Mouse (Mus musculus): ENCODE results near the gene Vmn1r236. TPM values are rescaled to one million over a fixed set of nuclear protein-coding genes. Genes with fewer than 3 reads are reported as not detected.

The Vmn1r236 gene
- polyA plus RNA-seq (2016; fragmentation: Nextera tagmentation; extraction: Ambion mirVana) = not detected in 2 replicates

DNA sequence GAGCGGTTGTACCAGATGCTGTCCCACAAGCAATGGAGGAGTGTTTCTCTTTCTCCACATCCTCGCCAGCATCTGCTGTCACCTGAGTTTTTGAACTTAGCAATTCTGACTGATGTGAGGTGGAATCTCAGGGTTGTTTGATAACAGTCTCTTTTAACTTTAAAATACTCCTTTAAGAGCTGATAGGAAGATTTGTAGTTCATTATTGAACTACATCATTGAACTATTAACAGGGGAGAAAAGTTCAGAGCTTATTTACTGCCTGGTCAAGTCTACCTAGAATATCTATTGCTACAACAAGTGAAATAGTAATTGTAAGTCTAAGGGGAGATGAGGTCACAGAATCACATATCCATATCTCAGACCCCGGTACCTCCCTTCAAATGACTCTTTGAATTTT lies at the start of gene Vmn1r236:
Vmn1r236 (plus strand) TSS at position 301 of the 400 bp plus-strand sequence.
- Histone ChIP-seq H3K27ac (replicated peaks) (no peak within 1 kb of the TSS), H3K36me3 (no peaks in the 10 kb centered on the region), H3K4me1 (no peaks in the 10 kb centered on the region), H3K4me3 (no peak within 1 kb of the TSS), H3K9me3 (replicated peaks) (peaks cover 13% of the 10 kb centered on the region), H3K27me3 (ENCODE audit: low read depth, poor library complexity, severe bottlenecking) (no peaks in the 10 kb centered on the region)
- WGBS = 78% methylated on average over 3 of the region's 3 CpGs
- DNase-seq (ENCODE audit: low spot score) = no peak

DNA sequence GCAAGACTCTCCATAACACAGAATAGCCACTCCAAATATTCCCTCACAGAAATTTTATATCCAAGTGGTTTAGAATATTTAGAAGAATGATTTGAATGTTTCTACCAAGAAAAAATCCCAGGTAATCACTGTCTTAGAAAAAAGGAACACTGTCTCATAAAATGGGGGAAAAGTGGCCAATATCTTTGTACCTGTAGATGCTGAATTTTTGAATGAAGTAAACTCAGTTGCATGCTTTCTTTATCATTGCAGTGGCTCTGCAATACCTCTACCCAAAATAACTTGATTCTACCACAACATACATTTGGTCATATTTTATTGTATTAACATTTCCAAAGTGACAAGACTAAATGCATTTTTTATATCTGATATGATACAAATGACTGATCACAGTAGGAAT lies 26.6 kb upstream of the Vmn1r236 start, which contains the start of gene Vmn1r235:
Vmn1r235 (plus strand) TSS at position 301 of the 400 bp plus-strand sequence.
- no peaks in the 10 kb centered on the region for H3K27me3 ChIP-seq (ENCODE audit: low read depth, poor library complexity, severe bottlenecking)
- H3K4me1 ChIP-seq = no peaks in the 10 kb centered on the region
- no peaks in the 10 kb centered on the region for H3K36me3 ChIP-seq
- no peak for DNase-seq (ENCODE audit: low spot score)
- H3K27ac ChIP-seq (replicated peaks) = no peak within 1 kb of the TSS
- H3K4me3 ChIP-seq = no peak within 1 kb of the TSS
- H3K9me3 ChIP-seq (replicated peaks) = peaks cover 21% of the 10 kb centered on the region

GRCm38 (mm10) chr17:21272103-21272502 lies 10.6 kb upstream of the Vmn1r236 start:
- H3K4me1 ChIP-seq = no peaks in the 10 kb centered on the region
- H3K27me3 ChIP-seq (ENCODE audit: low read depth, poor library complexity, severe bottlenecking) = no peaks in the 10 kb centered on the region
- peaks cover 15% of the 10 kb centered on the region; the same call in 1 of the 2 replicates for H3K9me3 ChIP-seq (replicated peaks)
- 21% methylated on average over 4 of the region's 4 CpGs for WGBS
- no peak overlapping the region for H3K4me3 ChIP-seq
- H3K36me3 ChIP-seq = no peaks in the 10 kb centered on the region
- DNase-seq (ENCODE audit: low spot score) = no peak
- H3K27ac ChIP-seq (replicated peaks) = no peak overlapping the region

- Histone ChIP-seq H3K4me1 (no peaks in the 10 kb centered on the region), H3K9me3 (replicated peaks) (peaks cover 14% of the 10 kb centered on the region), H3K27me3 (ENCODE audit: low read depth, poor library complexity, severe bottlenecking) (no peaks in the 10 kb centered on the region), H3K36me3 (no peaks in the 10 kb centered on the region), H3K27ac (replicated peaks) (no peak overlapping the region), H3K4me3 (no peak overlapping the region)
- no peak for DNase-seq (ENCODE audit: low spot score)
Observed at GRCm38 (mm10) chr17:21284395-21284794, 1.7 kb downstream of the Vmn1r236 start.

GRCm38 (mm10) chr17:21289695-21290094 lies 7.0 kb downstream of the Vmn1r236 start:
- H3K4me1 ChIP-seq = no peaks in the 10 kb centered on the region
- H3K27ac ChIP-seq (replicated peaks) = no peak overlapping the region
- no peak for DNase-seq (ENCODE audit: low spot score)
- H3K36me3 ChIP-seq = no peaks in the 10 kb centered on the region
- H3K4me3 ChIP-seq = no peak overlapping the region
- H3K27me3 ChIP-seq (ENCODE audit: low read depth, poor library complexity, severe bottlenecking) = no peaks in the 10 kb centered on the region
- peaks cover 9% of the 10 kb centered on the region; the same call in 1 of the 2 replicates for H3K9me3 ChIP-seq (replicated peaks)

GRCm38 (mm10) chr17:21311565-21311964 lies 28.8 kb downstream of the Vmn1r236 start, which contains the start of gene Vmn1r237:
TSS of gene Vmn1r237 (plus strand) at chr17:21311865.
- Histone ChIP-seq H3K4me1 (no peaks in the 10 kb centered on the region), H3K4me3 (no peak within 1 kb of the TSS), H3K27ac (replicated peaks) (no peak within 1 kb of the TSS), H3K27me3 (ENCODE audit: low read depth, poor library complexity, severe bottlenecking) (no peaks in the 10 kb centered on the region), H3K9me3 (replicated peaks) (peaks cover 19% of the 10 kb centered on the region; the same call in 1 of the 2 replicates), H3K36me3 (no peaks in the 10 kb centered on the region)
- DNase-seq (ENCODE audit: low spot score) = no peak

Small RNA genes within 50 kb of the gene (microRNA-seq; reads per million reads assigned to microRNA genes)
- gene Gm26384 = not detected

Other genes with a start within 250 kb of the Vmn1r236 start
- not detected in 2 replicates for gene Vmn1r234, start 56.9 kb upstream of the Vmn1r236 start, polyA plus RNA-seq (2016; fragmentation: Nextera tagmentation; extraction: Ambion mirVana)
- gene Vmn1r235, start 26.5 kb upstream of the Vmn1r236 start, polyA plus RNA-seq (2016; fragmentation: Nextera tagmentation; extraction: Ambion mirVana) = not detected in 2 replicates
- gene Vmn1r237, start 28.9 kb downstream of the Vmn1r236 start, polyA plus RNA-seq (2016; fragmentation: Nextera tagmentation; extraction: Ambion mirVana) = not detected in 2 replicates
- 2.1 and 2.4 TPM in 2 replicates for gene Zfp677, start 100.8 kb downstream of the Vmn1r236 start, polyA plus RNA-seq (2016; fragmentation: Nextera tagmentation; extraction: Ambion mirVana)
- 2.9 and 3.0 TPM in 2 replicates for gene Zfp54, start 140.3 kb downstream of the Vmn1r236 start, polyA plus RNA-seq (2016; fragmentation: Nextera tagmentation; extraction: Ambion mirVana)
- 13.3 and 13.4 TPM in 2 replicates for gene Zfp51, start 167.4 kb downstream of the Vmn1r236 start, polyA plus RNA-seq (2016; fragmentation: Nextera tagmentation; extraction: Ambion mirVana)
- 10.0 and 10.3 TPM in 2 replicates for gene Zfp53, start 206.1 kb downstream of the Vmn1r236 start, polyA plus RNA-seq (2016; fragmentation: Nextera tagmentation; extraction: Ambion mirVana)